Mouse (Mus musculus) midbrain, embryonic 16.5 days (tissue): ENCODE measurements around the gene Tnfrsf9. TPM values are rescaled to one million over a fixed set of nuclear protein-coding genes. Genes with fewer than 3 reads are reported as not detected.
A peak's percentile ranks its signal among the peaks of the same experiment; 100 is the strongest.

Source experiments
- ATAC-seq: fragments of 200-750 bp; cut with Nextera tagmentation; 2 replicates; pipeline ENCODE4 v1.8.0; 2017; ENCODE audit warnings: moderate TSS enrichment
- H3K27ac ChIP-seq: fragments of 300-500 bp; sonication (generic); 2 replicates; pipeline ENCODE4 v1.5.1; 2014; ENCODE audit warnings: mild to moderate bottlenecking, low read length, mixed read lengths
- H3K27me3 ChIP-seq: fragments of 300-500 bp; sonication (generic); 2 replicates; pipeline ENCODE4 v1.6.1; 2014; ENCODE audit warnings: low read depth, low read length, mixed read lengths; ENCODE audit not compliant: control insufficient read depth, insufficient read depth
- H3K36me3 ChIP-seq: fragments of 300-500 bp; sonication (generic); 2 replicates; pipeline ENCODE4 v1.6.1; 2014; ENCODE audit warnings: mild to moderate bottlenecking, low read length, moderate library complexity, mixed read lengths; ENCODE audit not compliant: control insufficient read depth, insufficient read depth
- H3K4me1 ChIP-seq: fragments of 300-500 bp; sonication (generic); 2 replicates; pipeline ENCODE4 v1.6.1; 2014; ENCODE audit warnings: mild to moderate bottlenecking, low read length, mixed read lengths; ENCODE audit not compliant: control insufficient read depth, insufficient read depth
- H3K4me2 ChIP-seq: fragments of 300-500 bp; sonication (generic); 2 replicates; pipeline ENCODE4 v1.6.1; 2014; ENCODE audit warnings: mild to moderate bottlenecking, low read length, mixed read lengths
- H3K4me3 ChIP-seq: fragments of 300-500 bp; sonication (generic); 2 replicates; pipeline ENCODE4 v1.5.1; 2014; ENCODE audit warnings: low read depth, mild to moderate bottlenecking, low read length, moderate library complexity, mixed read lengths
- H3K9ac ChIP-seq: fragments of 300-500 bp; sonication (generic); 2 replicates; pipeline ENCODE4 v1.6.1; 2014; ENCODE audit warnings: low read depth, low read length, mixed read lengths
- H3K9me3 ChIP-seq: fragments of 300-500 bp; sonication (generic); replicated peaks from 2 replicates; pipeline ENCODE4 v1.6.1; 2014; ENCODE audit warnings: mild to moderate bottlenecking, low read length, mixed read lengths; ENCODE audit not compliant: control insufficient read depth, poor library complexity, severe bottlenecking
- WGBS: fragments of 180-500 bp; shearing (Covaris S2); extraction: QIAGEN DNeasy Blood & Tissue Kit; methylation state at CpG from one replicate; pipeline ENCODE4 v1.1.7; 2014; 5-methylcytosine and 5-hydroxymethylcytosine counted together
- polyA plus RNA-seq: library from polyadenylated mRNA; unstranded; fragments of >200 nt; fragmentation: Nextera tagmentation; extraction: Ambion mirVana; gene quantifications from 2 replicates; pipeline ENCODE4 v1.2.1, GENCODE M21; 2015

The Tnfrsf9 gene
- polyA plus RNA-seq, 1 experiment from 2014 or later, result 0.38 TPM

- Histone ChIP-seq H3K4me3 (no peak overlapping the region), H3K9ac (no peak overlapping the region), H3K27me3 (no peaks in the 10 kb centered on the region), H3K4me2 (no peak overlapping the region), H3K9me3 (no peaks in the 10 kb centered on the region), H3K36me3 (no peaks in the 10 kb centered on the region), H3K4me1 (peaks cover 4% of the 10 kb centered on the region; the same call in 1 of the 2 replicates), H3K27ac (no peak overlapping the region)
- WGBS, result 72% methylated on average over 6 of the region's 6 CpGs
- no peak for ATAC-seq
These were observed 47.9 kb downstream of the Tnfrsf9 start for GRCm38 (mm10) chr4:150962231-150962630.

- Histone ChIP-seq H3K4me2 (no peak overlapping the region), H3K9me3 (no peaks in the 10 kb centered on the region), H3K4me1 (peaks cover 4% of the 10 kb centered on the region; the same call in 1 of the 2 replicates), H3K9ac (no peak overlapping the region), H3K36me3 (no peaks in the 10 kb centered on the region), H3K27me3 (no peaks in the 10 kb centered on the region), H3K4me3 (no peak overlapping the region), H3K27ac (no peak overlapping the region)
- no peak for ATAC-seq
- 75% methylated on average over 2 of the region's 2 CpGs for WGBS
These were observed 49.3 kb downstream of the Tnfrsf9 start for GRCm38 (mm10) chr4:150963711-150964110.

GRCm38 (mm10) chr4:150964635-150965554, 50.5 kb downstream of the Tnfrsf9 start:
- H3K27me3 ChIP-seq, result no peaks in the 10 kb centered on the region
- H3K36me3 ChIP-seq, result no peaks in the 10 kb centered on the region
- no peak overlapping the region for H3K9ac ChIP-seq
- no peak; the same call in 1 of the 2 replicates for ATAC-seq
- no peaks in the 10 kb centered on the region for H3K9me3 ChIP-seq
- 13% methylated on average over 25 of the region's 25 CpGs for WGBS
- H3K4me3 ChIP-seq, result peak overlapping the region; percentile 12; the same call in 1 of the 2 replicates
- H3K4me2 ChIP-seq, result peak overlapping the region; percentile 42
- H3K4me1 ChIP-seq, result peaks cover 4% of the 10 kb centered on the region; the same call in 1 of the 2 replicates
- H3K27ac ChIP-seq, result no peak overlapping the region

GRCm38 (mm10) chr4:150965555-150965951, 51.2 kb downstream of the Tnfrsf9 start:
- no peaks in the 10 kb centered on the region for H3K27me3 ChIP-seq
- peaks cover 4% of the 10 kb centered on the region; the same call in 1 of the 2 replicates for H3K4me1 ChIP-seq
- no peak for ATAC-seq
- H3K9me3 ChIP-seq, result no peaks in the 10 kb centered on the region
- H3K36me3 ChIP-seq, result no peaks in the 10 kb centered on the region
- WGBS, result 69% methylated on average over 11 of the region's 11 CpGs
- H3K27ac ChIP-seq, result no peak overlapping the region
- H3K4me2 ChIP-seq, result no peak overlapping the region
- H3K9ac ChIP-seq, result no peak overlapping the region
- no peak overlapping the region for H3K4me3 ChIP-seq

- no peak overlapping the region for H3K4me3 ChIP-seq
- H3K36me3 ChIP-seq, result no peaks in the 10 kb centered on the region
- H3K27ac ChIP-seq, result no peak overlapping the region
- 22% methylated on average over 7 of the region's 7 CpGs for WGBS
- no peaks in the 10 kb centered on the region for H3K9me3 ChIP-seq
- H3K4me2 ChIP-seq, result no peak overlapping the region
- H3K9ac ChIP-seq, result no peak overlapping the region
- H3K27me3 ChIP-seq, result no peaks in the 10 kb centered on the region
- peaks cover 4% of the 10 kb centered on the region; the same call in 1 of the 2 replicates for H3K4me1 ChIP-seq
- no peak for ATAC-seq
These were observed 52.2 kb downstream of the Tnfrsf9 start for GRCm38 (mm10) chr4:150966556-150966955.

GRCm38 (mm10) chr4:150968956-150969355, 54.6 kb downstream of the Tnfrsf9 start:
- Histone ChIP-seq H3K9ac (no peak overlapping the region), H3K36me3 (no peaks in the 10 kb centered on the region), H3K4me2 (no peak overlapping the region), H3K27ac (no peak overlapping the region), H3K27me3 (no peaks in the 10 kb centered on the region), H3K9me3 (no peaks in the 10 kb centered on the region), H3K4me3 (no peak overlapping the region), H3K4me1 (peaks cover 4% of the 10 kb centered on the region; the same call in 1 of the 2 replicates)
- 90% methylated on average over 8 of the region's 8 CpGs for WGBS
- no peak for ATAC-seq

GRCm38 (mm10) chr4:150973264-150973663, 58.9 kb downstream of the Tnfrsf9 start:
- Histone ChIP-seq H3K9ac (no peak overlapping the region), H3K27me3 (no peaks in the 10 kb centered on the region), H3K4me2 (no peak overlapping the region), H3K4me1 (no peaks in the 10 kb centered on the region), H3K4me3 (no peak overlapping the region), H3K36me3 (no peaks in the 10 kb centered on the region), H3K9me3 (no peaks in the 10 kb centered on the region), H3K27ac (no peak overlapping the region)
- WGBS, result 82% methylated on average over 8 of the region's 8 CpGs
- no peak for ATAC-seq

- Histone ChIP-seq H3K27ac (no peak overlapping the region), H3K4me1 (no peaks in the 10 kb centered on the region), H3K9ac (no peak overlapping the region), H3K27me3 (no peaks in the 10 kb centered on the region), H3K9me3 (no peaks in the 10 kb centered on the region), H3K36me3 (no peaks in the 10 kb centered on the region), H3K4me2 (no peak overlapping the region), H3K4me3 (no peak overlapping the region)
- no peak for ATAC-seq
- WGBS, result 29% methylated on average over 1 of the region's 1 CpGs
These were observed 60.8 kb downstream of the Tnfrsf9 start for GRCm38 (mm10) chr4:150975145-150975544.
